Mouse (Mus musculus) heart, postnatal 0 days (tissue): ENCODE measurements at regions not wholly inside any gene's neighbourhood (a gene's known extent, or its start where the extent isn't known, plus 50 kb on each side); places are given as distances from the start of the nearest gene placed in this dataset.

Source experiments
- CTCF ChIP-seq: IDR thresholded peaks from 2 replicates; pipeline ENCODE4 v1.5.1; 2016; ENCODE audit warnings: antibody characterized with exemption, control low read depth, low read depth
- EP300 ChIP-seq: IDR thresholded peaks from 2 replicates; pipeline ENCODE4 v1.6.1; 2016; ENCODE audit warnings: antibody characterized with exemption, low read depth

DNA sequence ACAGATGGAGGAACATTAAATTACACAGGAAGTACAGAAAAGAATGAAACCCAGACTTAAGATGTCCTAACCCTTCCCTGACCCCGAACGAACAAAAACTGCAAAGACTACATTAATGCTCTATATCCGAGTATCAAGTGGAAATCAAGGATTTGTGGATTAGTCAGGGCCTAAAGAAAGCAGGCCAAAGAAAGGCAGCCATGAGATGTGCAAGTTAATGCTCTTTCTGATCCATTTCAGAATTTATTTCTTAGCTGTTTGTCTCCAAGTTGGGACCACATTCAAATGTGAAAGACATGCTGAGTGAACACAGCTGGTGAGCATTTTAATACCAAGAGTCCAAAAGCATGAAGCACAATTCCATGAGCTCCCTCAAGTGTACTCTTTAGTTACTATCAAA lies 97.1 kb upstream of the Arhgef26 start:
- TF ChIP-seq EP300 (no peak), CTCF (no peak)
